Mouse (Mus musculus): ENCODE measurements at regions not wholly inside any gene's neighbourhood (a gene's known extent, or its start where the extent isn't known, plus 50 kb on each side); places are given as distances from the start of the nearest gene placed in this dataset.

DNA sequence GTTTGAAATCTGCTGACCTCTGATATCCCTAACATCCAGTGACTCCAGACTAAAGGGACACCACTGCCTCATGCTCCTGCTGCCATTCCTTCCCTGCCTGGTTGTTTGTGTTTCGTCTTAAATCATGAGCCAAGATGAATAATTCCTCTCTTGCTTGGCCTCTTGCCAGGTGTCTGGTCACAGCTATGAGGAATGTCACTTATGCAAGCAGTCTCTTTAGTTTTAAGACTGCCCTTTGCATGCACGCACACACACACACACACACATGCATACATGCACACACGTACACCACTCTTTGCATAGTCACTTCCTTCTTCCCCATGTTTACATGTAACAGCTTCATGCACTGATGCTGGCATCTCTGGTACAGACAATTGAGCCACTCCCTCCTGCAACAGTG lies 543.0 kb upstream of the Jmjd1c start:
- no peak overlapping the region for H3K4me2 ChIP-seq (ENCODE audit: low read depth, low read length)
- H3K27ac ChIP-seq (ENCODE audit: low read length), result no peak overlapping the region
- 20% methylated on average over 3 of the region's 3 CpGs for WGBS
- no peaks in the 10 kb centered on the region for H3K9me3 ChIP-seq (ENCODE audit: control insufficient read depth, low read length)
- H3K4me3 ChIP-seq (ENCODE audit: low read length), result no peak overlapping the region
- ATAC-seq (ENCODE audit: low read depth), result peak; percentile 91
- H3K4me1 ChIP-seq (replicated peaks; ENCODE audit: control insufficient read depth, insufficient read depth, low read length), result peaks cover 5% of the 10 kb centered on the region; the same call in 1 of the 2 replicates
- no peaks in the 10 kb centered on the region for H3K36me3 ChIP-seq (ENCODE audit: control insufficient read depth, insufficient read depth, low read length)
- H3K27me3 ChIP-seq (ENCODE audit: control insufficient read depth, insufficient read depth, low read depth, low read length), result no peaks in the 10 kb centered on the region
- no peak overlapping the region for H3K9ac ChIP-seq (ENCODE audit: low read length)

DNA sequence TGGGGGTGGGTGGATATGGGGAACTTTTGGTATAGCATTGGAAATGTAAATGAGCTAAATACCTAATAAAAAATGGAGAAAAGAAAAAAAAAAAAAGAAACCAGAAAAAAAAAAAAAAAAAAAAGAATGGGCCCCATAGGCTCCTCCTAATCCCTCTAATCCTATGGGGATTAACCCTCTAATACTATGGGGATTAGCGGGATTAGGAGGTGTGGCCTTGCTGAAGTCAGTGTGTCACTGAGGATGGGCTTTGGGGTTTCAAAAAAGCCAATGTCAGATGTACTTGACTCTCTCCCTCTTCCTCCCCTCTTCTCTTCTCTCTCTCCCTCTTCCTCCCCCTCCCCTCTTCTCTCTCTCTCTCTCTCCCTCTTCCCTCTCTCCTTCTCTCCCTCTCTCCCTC lies 541.7 kb upstream of the Jmjd1c start:
- 67% methylated on average over 1 of the region's 1 CpGs for WGBS
- Histone ChIP-seq H3K4me1 (replicated peaks; ENCODE audit: control insufficient read depth, insufficient read depth, low read length) (peaks cover 5% of the 10 kb centered on the region; the same call in 1 of the 2 replicates), H3K36me3 (ENCODE audit: control insufficient read depth, insufficient read depth, low read length) (no peaks in the 10 kb centered on the region), H3K27ac (ENCODE audit: low read length) (no peak overlapping the region), H3K27me3 (ENCODE audit: control insufficient read depth, insufficient read depth, low read depth, low read length) (no peaks in the 10 kb centered on the region), H3K4me2 (ENCODE audit: low read depth, low read length) (no peak overlapping the region), H3K9ac (ENCODE audit: low read length) (no peak overlapping the region), H3K4me3 (ENCODE audit: low read length) (no peak overlapping the region), H3K9me3 (ENCODE audit: control insufficient read depth, low read length) (no peaks in the 10 kb centered on the region)
- ATAC-seq (ENCODE audit: low read depth), result no peak

DNA sequence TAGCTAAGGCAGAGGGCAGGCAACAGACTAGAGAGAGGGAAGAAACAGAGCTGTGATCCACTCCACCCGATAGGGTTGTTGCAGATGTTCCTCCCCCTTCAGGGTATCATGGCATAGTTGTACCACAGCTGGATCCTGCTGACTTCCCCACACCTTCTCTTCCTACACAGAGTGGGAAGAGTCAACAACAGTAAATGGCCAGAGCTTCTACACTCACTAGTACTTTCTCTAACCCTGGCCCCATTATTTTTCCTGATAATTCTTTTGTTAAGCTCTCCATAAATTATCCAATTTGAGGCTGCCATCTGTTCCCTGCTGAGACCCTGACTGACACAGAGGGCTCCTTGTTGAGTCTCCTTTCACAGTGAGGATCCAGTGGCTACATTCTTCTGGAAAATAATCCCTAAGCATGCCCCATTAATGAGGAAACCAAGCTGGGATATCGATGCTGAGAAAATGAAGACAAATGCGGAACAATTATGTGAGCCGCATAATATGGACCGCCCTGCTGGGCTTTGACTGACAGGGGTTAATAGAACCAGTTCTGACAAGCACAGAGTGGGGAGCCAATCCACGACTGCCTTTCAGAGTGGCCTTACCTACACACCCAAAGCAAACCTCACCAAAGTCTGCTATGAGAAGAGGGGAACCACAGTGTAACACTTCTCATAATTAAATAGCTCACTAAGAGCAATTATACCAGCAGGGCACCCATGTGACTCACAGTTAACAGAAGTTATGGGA lies 537.7 kb upstream of the Jmjd1c start:
- Histone ChIP-seq H3K9ac (ENCODE audit: low read length) (no peak overlapping the region), H3K4me2 (ENCODE audit: low read depth, low read length) (no peak overlapping the region), H3K36me3 (ENCODE audit: control insufficient read depth, insufficient read depth, low read length) (no peaks in the 10 kb centered on the region), H3K4me1 (replicated peaks; ENCODE audit: control insufficient read depth, insufficient read depth, low read length) (no peaks in the 10 kb centered on the region), H3K27me3 (ENCODE audit: control insufficient read depth, insufficient read depth, low read depth, low read length) (no peaks in the 10 kb centered on the region), H3K4me3 (ENCODE audit: low read length) (no peak overlapping the region), H3K9me3 (ENCODE audit: control insufficient read depth, low read length) (no peaks in the 10 kb centered on the region), H3K27ac (ENCODE audit: low read length) (no peak overlapping the region)
- 58% methylated on average over 6 of the region's 6 CpGs for WGBS
- ATAC-seq (ENCODE audit: low read depth), result no peak

DNA sequence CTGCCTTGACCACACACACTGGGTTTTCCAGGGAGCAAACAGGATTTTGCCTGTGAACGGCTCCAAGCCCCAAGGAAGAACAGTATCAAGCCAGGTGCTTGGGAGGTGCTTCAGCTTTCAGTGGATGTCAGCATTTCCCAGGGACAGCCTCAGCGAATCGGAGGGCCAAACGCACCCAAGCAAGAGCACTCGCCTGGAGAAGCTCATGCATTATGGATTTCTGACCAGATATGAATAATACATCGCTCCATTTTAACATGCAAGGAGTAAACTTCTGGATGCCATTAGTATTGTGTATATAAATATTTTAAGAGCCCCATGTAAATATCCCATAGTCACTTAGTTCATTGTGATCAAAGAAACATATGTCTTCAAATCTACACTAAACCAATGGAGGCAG lies 530.6 kb upstream of the Jmjd1c start:
- 84% methylated on average over 6 of the region's 6 CpGs for WGBS
- no peak overlapping the region for H3K4me2 ChIP-seq (ENCODE audit: low read depth, low read length)
- no peaks in the 10 kb centered on the region for H3K36me3 ChIP-seq (ENCODE audit: control insufficient read depth, insufficient read depth, low read length)
- no peak overlapping the region for H3K4me3 ChIP-seq (ENCODE audit: low read length)
- no peak for ATAC-seq (ENCODE audit: low read depth)
- no peaks in the 10 kb centered on the region for H3K27me3 ChIP-seq (ENCODE audit: control insufficient read depth, insufficient read depth, low read depth, low read length)
- H3K9me3 ChIP-seq (ENCODE audit: control insufficient read depth, low read length), result no peaks in the 10 kb centered on the region
- H3K27ac ChIP-seq (ENCODE audit: low read length), result no peak overlapping the region
- no peaks in the 10 kb centered on the region for H3K4me1 ChIP-seq (replicated peaks; ENCODE audit: control insufficient read depth, insufficient read depth, low read length)
- H3K9ac ChIP-seq (ENCODE audit: low read length), result no peak overlapping the region

DNA sequence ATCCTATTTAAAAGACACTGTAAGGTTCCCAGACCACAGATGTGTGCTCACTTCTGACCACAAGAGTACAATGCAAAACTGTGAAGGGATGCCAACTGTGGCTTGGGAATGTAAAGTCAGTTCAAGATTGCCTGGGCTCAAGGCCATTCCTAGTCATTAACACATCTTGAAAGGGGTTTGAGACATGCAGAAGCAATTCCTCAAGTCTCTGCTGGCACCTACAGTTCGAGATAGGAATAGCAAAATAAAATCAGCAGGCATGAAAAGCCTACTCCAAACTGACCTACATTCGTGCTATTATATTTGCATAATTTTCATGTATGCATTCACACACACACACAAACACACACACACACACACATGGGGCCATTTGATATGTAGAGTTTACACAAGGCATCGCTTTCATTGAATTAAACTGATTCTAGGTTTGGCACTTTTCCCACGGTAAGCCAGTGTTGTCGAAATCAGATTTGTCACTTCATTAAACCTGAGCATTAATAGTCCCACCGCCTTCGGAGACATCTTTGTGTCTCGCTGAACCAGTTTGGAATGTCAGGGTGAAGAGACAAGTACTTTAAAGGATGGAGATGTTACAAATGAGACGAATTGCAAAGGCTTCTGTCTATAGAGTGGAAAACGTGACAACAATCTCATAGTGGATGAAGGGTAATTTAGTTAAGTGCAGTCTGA lies 520.9 kb upstream of the Jmjd1c start:
- H3K27me3 ChIP-seq (ENCODE audit: control insufficient read depth, insufficient read depth, low read depth, low read length), result no peaks in the 10 kb centered on the region
- H3K9me3 ChIP-seq (ENCODE audit: control insufficient read depth, low read length), result no peaks in the 10 kb centered on the region
- H3K4me3 ChIP-seq (ENCODE audit: low read length), result no peak overlapping the region
- WGBS, result 41% methylated on average over 10 of the region's 10 CpGs
- H3K36me3 ChIP-seq (ENCODE audit: control insufficient read depth, insufficient read depth, low read length), result no peaks in the 10 kb centered on the region
- H3K4me1 ChIP-seq (replicated peaks; ENCODE audit: control insufficient read depth, insufficient read depth, low read length), result no peaks in the 10 kb centered on the region
- ATAC-seq (ENCODE audit: low read depth), result peak; percentile 26
- H3K4me2 ChIP-seq (ENCODE audit: low read depth, low read length), result no peak overlapping the region
- no peak overlapping the region for H3K9ac ChIP-seq (ENCODE audit: low read length)
- H3K27ac ChIP-seq (ENCODE audit: low read length), result no peak overlapping the region

DNA sequence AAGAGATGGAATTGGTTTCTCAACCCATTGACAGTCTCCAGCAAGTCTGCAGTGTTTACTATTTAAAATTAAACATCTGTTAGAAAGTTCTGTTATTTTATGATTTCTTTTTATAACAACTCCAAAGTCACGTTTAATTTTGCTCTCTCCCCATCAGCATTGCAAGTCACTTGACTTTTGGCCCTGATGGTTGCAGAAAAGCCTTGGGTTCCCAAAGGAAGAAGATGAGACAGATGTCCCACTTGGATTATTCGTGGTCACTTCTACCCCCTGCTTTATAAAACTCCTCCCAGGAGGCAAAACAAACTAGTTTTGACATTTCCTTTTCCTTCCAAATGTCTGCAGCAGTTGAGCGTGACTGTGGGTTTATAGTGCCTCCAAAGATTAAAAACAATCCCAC lies 502.9 kb upstream of the Jmjd1c start:
- 46% methylated on average over 3 of the region's 3 CpGs for WGBS
- H3K9me3 ChIP-seq (ENCODE audit: control insufficient read depth, low read length), result peaks cover 2% of the 10 kb centered on the region; the same call in 1 of the 2 replicates
- H3K36me3 ChIP-seq (ENCODE audit: control insufficient read depth, insufficient read depth, low read length), result no peaks in the 10 kb centered on the region
- no peak overlapping the region for H3K4me3 ChIP-seq (ENCODE audit: low read length)
- no peaks in the 10 kb centered on the region for H3K4me1 ChIP-seq (replicated peaks; ENCODE audit: control insufficient read depth, insufficient read depth, low read length)
- no peak overlapping the region for H3K9ac ChIP-seq (ENCODE audit: low read length)
- H3K27me3 ChIP-seq (ENCODE audit: control insufficient read depth, insufficient read depth, low read depth, low read length), result no peaks in the 10 kb centered on the region
- no peak overlapping the region for H3K4me2 ChIP-seq (ENCODE audit: low read depth, low read length)
- H3K27ac ChIP-seq (ENCODE audit: low read length), result no peak overlapping the region
- ATAC-seq (ENCODE audit: low read depth), result no peak

DNA sequence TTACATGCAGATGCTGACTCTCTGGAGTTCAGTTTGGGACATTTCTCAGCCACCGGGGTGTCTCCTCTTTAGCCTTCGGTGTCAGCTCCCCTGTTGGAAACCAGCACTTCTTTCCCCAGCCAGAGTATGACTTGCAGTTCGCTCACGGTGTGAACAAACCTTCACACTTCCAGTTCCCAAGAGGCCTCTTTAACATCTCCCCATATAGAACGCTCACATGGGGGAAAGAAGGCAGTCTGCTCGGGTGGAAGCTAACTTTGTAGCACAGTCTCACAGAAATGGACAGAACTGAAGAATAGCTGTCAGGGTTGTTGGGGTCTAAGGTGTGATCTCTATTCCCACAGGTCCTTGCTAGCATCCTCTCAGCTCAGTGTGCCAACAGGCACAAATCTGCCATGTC lies 502.4 kb upstream of the Jmjd1c start:
- H3K4me2 ChIP-seq (ENCODE audit: low read depth, low read length), result no peak overlapping the region
- H3K4me1 ChIP-seq (replicated peaks; ENCODE audit: control insufficient read depth, insufficient read depth, low read length), result no peaks in the 10 kb centered on the region
- H3K9me3 ChIP-seq (ENCODE audit: control insufficient read depth, low read length), result peaks cover 2% of the 10 kb centered on the region; the same call in 1 of the 2 replicates
- H3K27me3 ChIP-seq (ENCODE audit: control insufficient read depth, insufficient read depth, low read depth, low read length), result no peaks in the 10 kb centered on the region
- no peaks in the 10 kb centered on the region for H3K36me3 ChIP-seq (ENCODE audit: control insufficient read depth, insufficient read depth, low read length)
- ATAC-seq (ENCODE audit: low read depth), result no peak
- 35% methylated on average over 6 of the region's 6 CpGs for WGBS
- no peak overlapping the region for H3K9ac ChIP-seq (ENCODE audit: low read length)
- H3K4me3 ChIP-seq (ENCODE audit: low read length), result no peak overlapping the region
- H3K27ac ChIP-seq (ENCODE audit: low read length), result no peak overlapping the region

DNA sequence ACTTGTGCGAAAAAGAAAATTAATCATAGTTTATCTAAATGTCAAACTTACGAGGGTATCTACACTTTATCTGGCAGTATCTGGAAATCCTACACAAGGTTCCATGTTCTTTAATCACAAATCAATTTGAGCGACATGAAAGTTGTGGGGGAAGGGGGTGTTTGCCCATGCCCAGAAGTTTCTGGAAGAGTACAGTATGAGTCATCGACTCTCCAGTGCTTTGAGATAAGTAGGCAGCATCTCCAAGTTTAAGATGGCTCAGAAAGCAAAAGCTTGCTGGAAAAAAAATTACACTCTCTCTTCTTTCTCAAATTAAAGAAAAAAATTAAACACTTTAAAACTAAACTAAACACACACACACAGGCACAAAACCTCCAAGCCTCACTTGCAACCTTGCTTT lies 498.0 kb upstream of the Jmjd1c start:
- Histone ChIP-seq H3K4me2 (ENCODE audit: low read depth, low read length) (no peak overlapping the region), H3K27ac (ENCODE audit: low read length) (no peak overlapping the region), H3K27me3 (ENCODE audit: control insufficient read depth, insufficient read depth, low read depth, low read length) (no peaks in the 10 kb centered on the region), H3K4me1 (replicated peaks; ENCODE audit: control insufficient read depth, insufficient read depth, low read length) (no peaks in the 10 kb centered on the region), H3K9me3 (ENCODE audit: control insufficient read depth, low read length) (no peaks in the 10 kb centered on the region), H3K36me3 (ENCODE audit: control insufficient read depth, insufficient read depth, low read length) (no peaks in the 10 kb centered on the region), H3K4me3 (ENCODE audit: low read length) (no peak overlapping the region), H3K9ac (ENCODE audit: low read length) (no peak overlapping the region)
- 55% methylated on average over 4 of the region's 4 CpGs for WGBS
- no peak for ATAC-seq (ENCODE audit: low read depth)

DNA sequence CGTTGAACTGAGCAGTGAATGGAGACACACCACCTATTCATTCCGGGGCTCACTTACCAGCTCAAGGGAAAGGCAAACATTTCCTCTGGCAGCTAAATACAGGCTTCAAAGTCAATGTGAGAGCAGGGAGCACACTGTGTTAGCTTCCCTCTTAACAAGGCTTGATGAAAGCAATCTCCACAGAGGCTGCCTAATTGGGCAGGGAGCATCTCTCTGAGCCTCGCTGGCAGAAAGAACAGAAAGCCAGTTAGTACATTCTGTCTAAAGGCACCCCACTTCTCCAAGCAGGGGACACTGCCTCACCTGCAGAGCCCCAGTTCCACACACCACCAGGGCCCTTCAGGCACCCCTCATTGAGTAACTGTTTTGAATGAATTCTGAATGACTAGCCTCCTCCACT lies 488.8 kb upstream of the Jmjd1c start:
- Histone ChIP-seq H3K9me3 (ENCODE audit: control insufficient read depth, low read length) (no peaks in the 10 kb centered on the region), H3K9ac (ENCODE audit: low read length) (no peak overlapping the region), H3K4me2 (ENCODE audit: low read depth, low read length) (no peak overlapping the region), H3K27ac (ENCODE audit: low read length) (no peak overlapping the region), H3K4me1 (replicated peaks; ENCODE audit: control insufficient read depth, insufficient read depth, low read length) (no peaks in the 10 kb centered on the region), H3K36me3 (ENCODE audit: control insufficient read depth, insufficient read depth, low read length) (no peaks in the 10 kb centered on the region), H3K27me3 (ENCODE audit: control insufficient read depth, insufficient read depth, low read depth, low read length) (no peaks in the 10 kb centered on the region), H3K4me3 (ENCODE audit: low read length) (no peak overlapping the region)
- WGBS, result 38% methylated on average over 3 of the region's 3 CpGs
- ATAC-seq (ENCODE audit: low read depth), result no peak
